Mouse (Mus musculus): Measurements from ENCODE around the gene Slfn3. TPM values are rescaled to one million over a fixed set of nuclear protein-coding genes. Genes with fewer than 3 reads are reported as not detected.
A peak's percentile ranks its signal among the peaks of the same experiment; 100 is the strongest.
"Not testable (repeated sequence)": the region's sequence is repeated elsewhere in the genome, so short reads cannot be mapped to it uniquely, and the experiment has no call there.

Slfn3 gene
- polyA plus RNA-seq, 1 experiment from 2014 or later, result 0.22 TPM

GRCm38 (mm10) chr11:83227926-83228723 lies 37.0 kb downstream of the Slfn3 start:
- H3K9me3 ChIP-seq (ENCODE audit: control insufficient read depth, low read length), result no peaks in the 10 kb centered on the region
- H3K9ac ChIP-seq (ENCODE audit: low read length), result no peak overlapping the region
- 77% methylated on average over 7 of the region's 7 CpGs for WGBS
- DNase-seq (ENCODE audit: low spot score), result no peak
- no peaks in the 10 kb centered on the region for H3K36me3 ChIP-seq (ENCODE audit: control insufficient read depth, insufficient read depth, low read length)
- no peak for ATAC-seq (ENCODE audit: low FRiP score, low TSS enrichment)
- no peak for TF ChIP-seq EP300 (optimal IDR thresholded peaks at IDR 0.05)
- no peak for TF ChIP-seq CTCF (IDR thresholded peaks at IDR 0.05; ENCODE audit: low read depth)
- no peaks in the 10 kb centered on the region for H3K4me1 ChIP-seq (replicated peaks; ENCODE audit: control insufficient read depth, insufficient read depth)
- H3K27ac ChIP-seq (replicated peaks), result no peak overlapping the region
- H3K27me3 ChIP-seq (ENCODE audit: control insufficient read depth, insufficient read depth, low read length), result no peaks in the 10 kb centered on the region
- no peak overlapping the region for H3K4me2 ChIP-seq (replicated peaks; ENCODE audit: low read depth)
- H3K4me3 ChIP-seq (ENCODE audit: low read depth, low read length), result no peak overlapping the region

GRCm38 (mm10) chr11:83230966-83231365 lies 39.8 kb downstream of the Slfn3 start:
- Histone ChIP-seq H3K27me3 (ENCODE audit: control insufficient read depth, insufficient read depth, low read length) (no peaks in the 10 kb centered on the region), H3K27ac (replicated peaks) (no peak overlapping the region), H3K4me3 (ENCODE audit: low read depth, low read length) (no peak overlapping the region), H3K9ac (ENCODE audit: low read length) (no peak overlapping the region), H3K9me3 (ENCODE audit: control insufficient read depth, low read length) (no peaks in the 10 kb centered on the region), H3K4me2 (replicated peaks; ENCODE audit: low read depth) (no peak overlapping the region), H3K4me1 (replicated peaks; ENCODE audit: control insufficient read depth, insufficient read depth) (no peaks in the 10 kb centered on the region), H3K36me3 (ENCODE audit: control insufficient read depth, insufficient read depth, low read length) (no peaks in the 10 kb centered on the region)
- DNase-seq (ENCODE audit: low spot score), result no peak
- no peak for TF ChIP-seq EP300 (optimal IDR thresholded peaks at IDR 0.05)
- peak; percentile 57 for TF ChIP-seq CTCF (IDR thresholded peaks at IDR 0.05; ENCODE audit: low read depth)
- ATAC-seq (ENCODE audit: low FRiP score, low TSS enrichment), result no peak
- 54% methylated on average over 3 of the region's 3 CpGs for WGBS

- ATAC-seq (ENCODE audit: low FRiP score, low TSS enrichment); H3K4me1 ChIP-seq (replicated peaks; ENCODE audit: control insufficient read depth, insufficient read depth); H3K9me3 ChIP-seq (ENCODE audit: control insufficient read depth, low read length); DNase-seq (ENCODE audit: low spot score); H3K4me3 ChIP-seq (ENCODE audit: low read depth, low read length); H3K27me3 ChIP-seq (ENCODE audit: control insufficient read depth, insufficient read depth, low read length); H3K4me2 ChIP-seq (replicated peaks; ENCODE audit: low read depth); H3K9ac ChIP-seq (ENCODE audit: low read length); H3K36me3 ChIP-seq (ENCODE audit: control insufficient read depth, insufficient read depth, low read length); H3K27ac ChIP-seq (replicated peaks): not testable (repeated sequence)
- WGBS, result 29% methylated on average over 5 of the region's 5 CpGs
Observed at GRCm38 (mm10) chr11:83233621-83234020, 42.5 kb downstream of the Slfn3 start.

- H3K4me1 ChIP-seq (replicated peaks; ENCODE audit: control insufficient read depth, insufficient read depth); DNase-seq (ENCODE audit: low spot score); H3K9ac ChIP-seq (ENCODE audit: low read length); H3K4me3 ChIP-seq (ENCODE audit: low read depth, low read length); H3K27ac ChIP-seq (replicated peaks); H3K4me2 ChIP-seq (replicated peaks; ENCODE audit: low read depth); H3K27me3 ChIP-seq (ENCODE audit: control insufficient read depth, insufficient read depth, low read length); H3K36me3 ChIP-seq (ENCODE audit: control insufficient read depth, insufficient read depth, low read length); H3K9me3 ChIP-seq (ENCODE audit: control insufficient read depth, low read length); ATAC-seq (ENCODE audit: low FRiP score, low TSS enrichment): not testable (repeated sequence)
- 78% methylated on average over 9 of the region's 9 CpGs for WGBS
Observed at GRCm38 (mm10) chr11:83237390-83237789, 46.3 kb downstream of the Slfn3 start.

GRCm38 (mm10) chr11:83238389-83238788 lies 47.3 kb downstream of the Slfn3 start:
- ATAC-seq (ENCODE audit: low FRiP score, low TSS enrichment) (no peak), DNase-seq (ENCODE audit: low spot score) (no peak)
- Histone ChIP-seq H3K27ac (replicated peaks) (no peak overlapping the region), H3K9ac (ENCODE audit: low read length) (no peak overlapping the region), H3K4me1 (replicated peaks; ENCODE audit: control insufficient read depth, insufficient read depth) (no peaks in the 10 kb centered on the region), H3K4me2 (replicated peaks; ENCODE audit: low read depth) (no peak overlapping the region), H3K27me3 (ENCODE audit: control insufficient read depth, insufficient read depth, low read length) (no peaks in the 10 kb centered on the region), H3K36me3 (ENCODE audit: control insufficient read depth, insufficient read depth, low read length) (no peaks in the 10 kb centered on the region), H3K9me3 (ENCODE audit: control insufficient read depth, low read length) (no peaks in the 10 kb centered on the region), H3K4me3 (ENCODE audit: low read depth, low read length) (no peak overlapping the region)
- 85% methylated on average over 2 of the region's 2 CpGs for WGBS
- no peak for TF ChIP-seq CTCF (IDR thresholded peaks at IDR 0.05; ENCODE audit: low read depth)
- TF ChIP-seq EP300 (optimal IDR thresholded peaks at IDR 0.05), result no peak

- Histone ChIP-seq H3K27ac (replicated peaks) (no peak overlapping the region), H3K4me2 (replicated peaks; ENCODE audit: low read depth) (no peak overlapping the region), H3K27me3 (ENCODE audit: control insufficient read depth, insufficient read depth, low read length) (no peaks in the 10 kb centered on the region), H3K9me3 (ENCODE audit: control insufficient read depth, low read length) (no peaks in the 10 kb centered on the region), H3K4me1 (replicated peaks; ENCODE audit: control insufficient read depth, insufficient read depth) (no peaks in the 10 kb centered on the region), H3K4me3 (ENCODE audit: low read depth, low read length) (no peak overlapping the region), H3K9ac (ENCODE audit: low read length) (no peak overlapping the region), H3K36me3 (ENCODE audit: control insufficient read depth, insufficient read depth, low read length) (no peaks in the 10 kb centered on the region)
- DNase-seq (ENCODE audit: low spot score) (no peak), ATAC-seq (ENCODE audit: low FRiP score, low TSS enrichment) (no peak)
- WGBS, result 19% methylated on average over 2 of the region's 2 CpGs
- TF ChIP-seq CTCF (IDR thresholded peaks at IDR 0.05; ENCODE audit: low read depth) (no peak), EP300 (optimal IDR thresholded peaks at IDR 0.05) (no peak)
Observed at GRCm38 (mm10) chr11:83239811-83240210, 48.7 kb downstream of the Slfn3 start.

GRCm38 (mm10) chr11:83257211-83257610 lies 66.1 kb downstream of the Slfn3 start:
- 17% methylated on average over 5 of the region's 5 CpGs for WGBS
- H3K4me1 ChIP-seq (replicated peaks; ENCODE audit: control insufficient read depth, insufficient read depth), result not testable (repeated sequence)

More at GRCm38 (mm10) chr11:83257211-83257610, 66.1 kb downstream of the Slfn3 start:
- H3K4me2 ChIP-seq (replicated peaks; ENCODE audit: low read depth); ATAC-seq (ENCODE audit: low FRiP score, low TSS enrichment); H3K36me3 ChIP-seq (ENCODE audit: control insufficient read depth, insufficient read depth, low read length); H3K27me3 ChIP-seq (ENCODE audit: control insufficient read depth, insufficient read depth, low read length); DNase-seq (ENCODE audit: low spot score); H3K27ac ChIP-seq (replicated peaks); H3K9me3 ChIP-seq (ENCODE audit: control insufficient read depth, low read length); H3K4me3 ChIP-seq (ENCODE audit: low read depth, low read length); H3K9ac ChIP-seq (ENCODE audit: low read length): not testable (repeated sequence)
